Mouse (Mus musculus) heart, embryonic 16.5 days (tissue): ENCODE data around the gene Arfip1. TPM values are rescaled to one million over a fixed set of nuclear protein-coding genes. Genes with fewer than 3 reads are reported as not detected.
"Not testable (repeated sequence)": the region's sequence is repeated elsewhere in the genome, so short reads cannot be mapped to it uniquely, and the experiment has no call there.

Source experiments
- ATAC-seq: fragments of 200-750 bp; cut with Nextera tagmentation; replicated peaks from 2 replicates; pipeline ENCODE4 v1.8.0; 2017; ENCODE audit warnings: moderate number of reproducible peaks; ENCODE audit not compliant: insufficient read depth, low FRiP score; ENCODE audit errors: extremely low read depth
- H3K27ac ChIP-seq: fragments of 300-500 bp; sonication (generic); 2 replicates; pipeline ENCODE4 v1.5.1; 2014; ENCODE audit warnings: mild to moderate bottlenecking, low read length, control low read depth, moderate library complexity
- H3K27me3 ChIP-seq: fragments of 300-500 bp; sonication (generic); 2 replicates; pipeline ENCODE4 v1.6.1; 2014; ENCODE audit warnings: low read length, mixed read lengths; ENCODE audit not compliant: control insufficient read depth, insufficient read depth
- H3K36me3 ChIP-seq: fragments of 300-500 bp; sonication (generic); 2 replicates; pipeline ENCODE4 v1.6.1; 2014; ENCODE audit not compliant: control insufficient read depth, insufficient read depth
- H3K4me1 ChIP-seq: fragments of 300-500 bp; sonication (generic); 2 replicates; pipeline ENCODE4 v1.6.1; 2014; ENCODE audit warnings: low read length, mixed read lengths; ENCODE audit not compliant: control insufficient read depth, insufficient read depth
- H3K4me2 ChIP-seq: fragments of 300-500 bp; sonication (generic); 2 replicates; pipeline ENCODE4 v1.6.1; 2014; ENCODE audit warnings: low read depth, mild to moderate bottlenecking, control low read depth, low read length
- H3K4me3 ChIP-seq: fragments of 300-500 bp; sonication (generic); 2 replicates; pipeline ENCODE4 v1.5.1; 2014; ENCODE audit warnings: mild to moderate bottlenecking, control low read depth, low read length
- H3K9ac ChIP-seq: fragments of 300-500 bp; sonication (generic); 2 replicates; pipeline ENCODE4 v1.6.1; 2014; ENCODE audit warnings: low read length, control low read depth
- H3K9me3 ChIP-seq: fragments of 300-500 bp; sonication (generic); replicated peaks from 2 replicates; pipeline ENCODE4 v1.6.1; 2016; ENCODE audit warnings: low read length; ENCODE audit not compliant: control insufficient read depth
- WGBS: fragments of 180-500 bp; shearing (Covaris S2); extraction: QIAGEN DNeasy Blood & Tissue Kit; methylation state at CpG from one replicate; pipeline ENCODE4 v1.1.7; 2014; 5-methylcytosine and 5-hydroxymethylcytosine counted together
- polyA plus RNA-seq: library from polyadenylated mRNA; unstranded; fragments of >200 nt; fragmentation: Nextera tagmentation; extraction: Ambion mirVana; gene quantifications from 2 replicates; pipeline ENCODE4 v1.2.1, GENCODE M21; 2015

The Arfip1 gene
- polyA plus RNA-seq, 1 experiment from 2014 or later: 54.9 TPM

GRCm38 (mm10) chr3:84562911-84563310 is 19.5 kb downstream of the Arfip1 start:
- Histone ChIP-seq H3K27ac (peak overlapping the region; percentile 67), H3K4me1 (peaks cover 25% of the 10 kb centered on the region), H3K4me2 (0 out of 2 replicates have a peak overlapping the region, but pooled peaks have one; percentile 12)
- H3K4me3 ChIP-seq, H3K9me3 ChIP-seq, H3K27me3 ChIP-seq, H3K36me3 ChIP-seq, H3K9ac ChIP-seq: not testable (repeated sequence)
- WGBS: 43% methylated on average over 2 of the region's 2 CpGs
- ATAC-seq: peak; percentile 73

GRCm38 (mm10) chr3:84558301-84558700 is 24.1 kb downstream of the Arfip1 start:
- Histone ChIP-seq H3K4me3 (no peak overlapping the region), H3K9me3 (no peaks in the 10 kb centered on the region), H3K4me2 (no peak overlapping the region), H3K27me3 (no peaks in the 10 kb centered on the region), H3K9ac (no peak overlapping the region), H3K36me3 (no peaks in the 10 kb centered on the region), H3K4me1 (peaks cover 21% of the 10 kb centered on the region), H3K27ac (no peak overlapping the region)
- no peak for ATAC-seq
- 94% methylated on average over 3 of the region's 3 CpGs for WGBS

GRCm38 (mm10) chr3:84555780-84556179 is 26.6 kb downstream of the Arfip1 start:
- peaks cover 11% of the 10 kb centered on the region for H3K4me1 ChIP-seq
- H3K9me3 ChIP-seq: no peaks in the 10 kb centered on the region
- H3K36me3 ChIP-seq: no peaks in the 10 kb centered on the region
- no peak overlapping the region for H3K9ac ChIP-seq
- H3K4me3 ChIP-seq: no peak overlapping the region
- H3K27ac ChIP-seq: no peak overlapping the region
- H3K27me3 ChIP-seq: no peaks in the 10 kb centered on the region
- no peak overlapping the region for H3K4me2 ChIP-seq
- WGBS: 75% methylated on average over 3 of the region's 3 CpGs
- no peak for ATAC-seq

GRCm38 (mm10) chr3:84547177-84547576 is 35.2 kb downstream of the Arfip1 start:
- no peaks in the 10 kb centered on the region for H3K9me3 ChIP-seq

GRCm38 (mm10) chr3:84542450-84542849 is 40.0 kb downstream of the Arfip1 start:
- H3K27ac ChIP-seq, H3K9ac ChIP-seq, H3K4me1 ChIP-seq, H3K9me3 ChIP-seq, H3K36me3 ChIP-seq, H3K27me3 ChIP-seq, H3K4me3 ChIP-seq, H3K4me2 ChIP-seq, ATAC-seq: not testable (repeated sequence)
- WGBS: 18% methylated on average over 3 of the region's 3 CpGs

More at GRCm38 (mm10) chr3:84547177-84547576, 35.2 kb downstream of the Arfip1 start:
- Histone ChIP-seq H3K4me2 (no peak overlapping the region), H3K9ac (no peak overlapping the region), H3K4me1 (peaks cover 4% of the 10 kb centered on the region), H3K4me3 (no peak overlapping the region), H3K36me3 (peaks cover 2% of the 10 kb centered on the region; the same call in 1 of the 2 replicates), H3K27ac (no peak overlapping the region), H3K27me3 (no peaks in the 10 kb centered on the region)
- 48% methylated on average over 8 of the region's 8 CpGs for WGBS
- ATAC-seq: no peak

GRCm38 (mm10) chr3:84541881-84542280 is 40.5 kb downstream of the Arfip1 start:
- no peak for ATAC-seq
- WGBS: 85% methylated on average over 1 of the region's 1 CpGs
- H3K36me3 ChIP-seq: no peaks in the 10 kb centered on the region; the same call in 1 of the 2 replicates
- H3K27ac ChIP-seq: no peak overlapping the region
- H3K9ac ChIP-seq: no peak overlapping the region
- no peaks in the 10 kb centered on the region for H3K27me3 ChIP-seq
- no peak overlapping the region for H3K4me3 ChIP-seq
- no peak overlapping the region for H3K4me2 ChIP-seq
- H3K9me3 ChIP-seq: no peaks in the 10 kb centered on the region
- no peaks in the 10 kb centered on the region; the same call in 1 of the 2 replicates for H3K4me1 ChIP-seq

GRCm38 (mm10) chr3:84540640-84541039 is 41.8 kb downstream of the Arfip1 start:
- no peak overlapping the region for H3K27ac ChIP-seq
- no peaks in the 10 kb centered on the region; the same call in 1 of the 2 replicates for H3K36me3 ChIP-seq
- ATAC-seq: no peak
- H3K27me3 ChIP-seq: no peaks in the 10 kb centered on the region
- no peaks in the 10 kb centered on the region; the same call in 1 of the 2 replicates for H3K4me1 ChIP-seq
- no peak overlapping the region for H3K4me2 ChIP-seq
- no peak overlapping the region for H3K4me3 ChIP-seq
- no peak overlapping the region for H3K9ac ChIP-seq
- no peaks in the 10 kb centered on the region for H3K9me3 ChIP-seq

- Histone ChIP-seq H3K4me3 (no peak overlapping the region), H3K36me3 (no peaks in the 10 kb centered on the region; the same call in 1 of the 2 replicates), H3K9me3 (no peaks in the 10 kb centered on the region), H3K9ac (no peak overlapping the region), H3K27me3 (no peaks in the 10 kb centered on the region), H3K4me1 (no peaks in the 10 kb centered on the region; the same call in 1 of the 2 replicates), H3K4me2 (no peak overlapping the region), H3K27ac (no peak overlapping the region)
- 76% methylated on average over 6 of the region's 6 CpGs for WGBS
- ATAC-seq: no peak
Observed at GRCm38 (mm10) chr3:84536987-84537386, 45.4 kb downstream of the Arfip1 start.

GRCm38 (mm10) chr3:84533227-84533626 is 49.2 kb downstream of the Arfip1 start:
- Histone ChIP-seq H3K9me3 (no peaks in the 10 kb centered on the region), H3K4me3 (no peak overlapping the region), H3K4me2 (no peak overlapping the region), H3K36me3 (no peaks in the 10 kb centered on the region), H3K4me1 (no peaks in the 10 kb centered on the region; the same call in 1 of the 2 replicates), H3K27ac (no peak overlapping the region), H3K27me3 (no peaks in the 10 kb centered on the region), H3K9ac (no peak overlapping the region)
- no peak for ATAC-seq
- 76% methylated on average over 5 of the region's 5 CpGs for WGBS
